Mouse (Mus musculus): ENCODE data around the gene Foxd3. TPM values are rescaled to one million over a fixed set of nuclear protein-coding genes. Genes with fewer than 3 reads are reported as not detected.
"Not testable (repeated sequence)": the region's sequence is repeated elsewhere in the genome, so short reads cannot be mapped to it uniquely, and the experiment has no call there.

Foxd3 gene
- not detected in 2 replicates for total RNA-seq (2015; ENCODE audit: low replicate concordance)
- not detected in 2 replicates for total RNA-seq (2017; ENCODE audit: low replicate concordance)

- ATAC-seq (replicated peaks; ENCODE audit: low FRiP score, poor library complexity, severe bottlenecking) = no peak
These were observed at the start of gene Foxd3 for GRCm38 (mm10) chr4:99655937-99656604. Foxd3 (plus strand) TSS chr4:99656299.

- no peak for ATAC-seq (replicated peaks; ENCODE audit: low FRiP score, poor library complexity, severe bottlenecking)
These were observed 43.9 kb upstream of the Foxd3 start for GRCm38 (mm10) chr4:99612156-99612555.

- ATAC-seq (replicated peaks; ENCODE audit: low FRiP score, poor library complexity, severe bottlenecking) = no peak
These were observed 43.3 kb upstream of the Foxd3 start for GRCm38 (mm10) chr4:99612609-99613350.

- no peak for ATAC-seq (replicated peaks; ENCODE audit: low FRiP score, poor library complexity, severe bottlenecking)
These were observed 29.9 kb upstream of the Foxd3 start for GRCm38 (mm10) chr4:99626047-99626844.

- no peak for ATAC-seq (replicated peaks; ENCODE audit: low FRiP score, poor library complexity, severe bottlenecking)
These were observed 29.0 kb upstream of the Foxd3 start for GRCm38 (mm10) chr4:99627057-99627456.

- no peak for ATAC-seq (replicated peaks; ENCODE audit: low FRiP score, poor library complexity, severe bottlenecking)
These were observed 20.1 kb upstream of the Foxd3 start for GRCm38 (mm10) chr4:99636038-99636437.

GRCm38 (mm10) chr4:99636711-99637110, 19.4 kb upstream of the Foxd3 start:
- no peak for ATAC-seq (replicated peaks; ENCODE audit: low FRiP score, poor library complexity, severe bottlenecking)

GRCm38 (mm10) chr4:99640619-99641018, 15.5 kb upstream of the Foxd3 start:
- ATAC-seq (replicated peaks; ENCODE audit: low FRiP score, poor library complexity, severe bottlenecking) = not testable (repeated sequence)

- no peak for ATAC-seq (replicated peaks; ENCODE audit: low FRiP score, poor library complexity, severe bottlenecking)
These were observed 14.2 kb upstream of the Foxd3 start for GRCm38 (mm10) chr4:99641920-99642319.

GRCm38 (mm10) chr4:99645560-99645959, 10.5 kb upstream of the Foxd3 start:
- ATAC-seq (replicated peaks; ENCODE audit: low FRiP score, poor library complexity, severe bottlenecking) = no peak

- no peak for ATAC-seq (replicated peaks; ENCODE audit: low FRiP score, poor library complexity, severe bottlenecking)
These were observed 5.8 kb upstream of the Foxd3 start for GRCm38 (mm10) chr4:99650088-99650944.

- ATAC-seq (replicated peaks; ENCODE audit: low FRiP score, poor library complexity, severe bottlenecking) = no peak
These were observed 5.0 kb upstream of the Foxd3 start for GRCm38 (mm10) chr4:99650945-99651690.

GRCm38 (mm10) chr4:99651823-99652450, 4.2 kb upstream of the Foxd3 start:
- no peak for ATAC-seq (replicated peaks; ENCODE audit: low FRiP score, poor library complexity, severe bottlenecking)

GRCm38 (mm10) chr4:99652576-99653210, 3.4 kb upstream of the Foxd3 start:
- no peak for ATAC-seq (replicated peaks; ENCODE audit: low FRiP score, poor library complexity, severe bottlenecking)

GRCm38 (mm10) chr4:99653216-99653607, 2.9 kb upstream of the Foxd3 start:
- ATAC-seq (replicated peaks; ENCODE audit: low FRiP score, poor library complexity, severe bottlenecking) = no peak

GRCm38 (mm10) chr4:99653608-99654221, 2.4 kb upstream of the Foxd3 start:
- no peak for ATAC-seq (replicated peaks; ENCODE audit: low FRiP score, poor library complexity, severe bottlenecking)

- no peak for ATAC-seq (replicated peaks; ENCODE audit: low FRiP score, poor library complexity, severe bottlenecking)
These were observed 1.3 kb upstream of the Foxd3 start for GRCm38 (mm10) chr4:99654621-99655296.

All from erythroblast, adult 5-6 weeks (primary cell).